Mouse (Mus musculus) heart, adult 2 months (tissue): Measurements from ENCODE around the gene Kdm4b. TPM values are rescaled to one million over a fixed set of nuclear protein-coding genes. Genes with fewer than 3 reads are reported as not detected.
A peak's percentile ranks its signal among the peaks of the same experiment; 100 is the strongest.

ENCODE experiments used
- DNase-seq, 2 experiments: peaks; one replicate each; pipeline ENCODE4 v3.0.0; 2021
- H3K27ac ChIP-seq: fragments of 200-600 bp; 2 replicates; pipeline ENCODE4 v1.8.1; 2022
- H3K27me3 ChIP-seq: fragments of 200-500 bp; 2 replicates; pipeline ENCODE4 v1.6.1; 2012; ENCODE audit warnings: mild to moderate bottlenecking, low read length, inconsistent platforms, mixed read lengths; ENCODE audit not compliant: control insufficient read depth, insufficient read depth
- H3K36me3 ChIP-seq: fragments of 200-500 bp; 2 replicates; pipeline ENCODE4 v1.6.1; 2012; ENCODE audit warnings: low read length, inconsistent platforms; ENCODE audit not compliant: control insufficient read depth, insufficient read depth
- H3K4me1 ChIP-seq: fragments of 200-500 bp; 2 replicates; pipeline ENCODE4 v1.6.1; 2011; ENCODE audit warnings: low read length; ENCODE audit not compliant: control insufficient read depth, insufficient read depth
- H3K4me3 ChIP-seq: fragments of 200-600 bp; 2 replicates; pipeline ENCODE4 v1.8.1; 2022
- H3K79me2 ChIP-seq: fragments of 200-500 bp; replicated peaks from 2 replicates; pipeline ENCODE4 v1.6.1; 2012; ENCODE audit warnings: mild to moderate bottlenecking, inconsistent platforms, low read length, moderate library complexity, mixed read lengths; ENCODE audit not compliant: control insufficient read depth, insufficient read depth
- H3K9ac ChIP-seq: fragments of 200-500 bp; 2 replicates; pipeline ENCODE4 v1.6.1; 2012; ENCODE audit warnings: low read depth, mild to moderate bottlenecking, control low read depth, inconsistent platforms, low read length, mixed read lengths
- CTCF ChIP-seq: fragments of 200-600 bp; IDR thresholded peaks from 2 replicates; pipeline ENCODE4 v1.8.1; 2022; ENCODE audit warnings: antibody characterized with exemption, mild to moderate bottlenecking, moderate library complexity
- EP300 ChIP-seq: fragments of 200-500 bp; IDR thresholded peaks from 2 replicates; pipeline ENCODE4 v1.6.1; 2011; ENCODE audit warnings: low read depth, low read length, control low read depth; ENCODE audit not compliant: insufficient read depth
- POLR2A ChIP-seq: fragments of 200-500 bp; IDR thresholded peaks from 2 replicates; pipeline ENCODE4 v1.6.1; 2011; ENCODE audit warnings: mild to moderate bottlenecking, low read depth, low read length, control low read depth; ENCODE audit not compliant: insufficient read depth
- WGBS: fragments of 180-500 bp; shearing (Covaris S2); methylation state at CpG from one replicate; pipeline ENCODE4 v1.1.7; 2018; 5-methylcytosine and 5-hydroxymethylcytosine counted together
- intact Hi-C: fragments of 180-260 bp; cut with DNase I; formaldehyde crosslinking; loops from one replicate; pipeline ENCODE4 v1.15.1; 2025
- polyA plus RNA-seq: library from polyadenylated mRNA; depleted of rRNA; stranded (reverse); fragments of >200 nt; gene quantifications from 2 replicates; pipeline ENCODE4 v1.2.3, GENCODE M21; 2012
- total RNA-seq, 2 experiments: library from RNA; stranded (reverse); gene quantifications; 2 replicates each; pipeline ENCODE4 v1.2.3; 2021

Kdm4b gene
- total and polyA plus RNA-seq, 3 experiments = 23.0 to 36.1 (median 26.2) TPM

GRCm38 (mm10) chr17:56370090-56370489 is 44.2 kb downstream of the Kdm4b start:
- H3K79me2 ChIP-seq = no peaks in the 10 kb centered on the region
- H3K9ac ChIP-seq = no peak overlapping the region
- WGBS = 91% methylated on average over 3 of the region's 3 CpGs
- no peaks in the 10 kb centered on the region for H3K27me3 ChIP-seq
- H3K27ac ChIP-seq = no peak overlapping the region
- intact Hi-C loops = no loop called here
- no peak for DNase-seq
- peaks cover 10% of the 10 kb centered on the region for H3K4me1 ChIP-seq
- no peak overlapping the region for H3K4me3 ChIP-seq
- TF ChIP-seq EP300 (no peak), POLR2A (no peak), CTCF (no peak)
- no peaks in the 10 kb centered on the region for H3K36me3 ChIP-seq

- no peak for TF ChIP-seq EP300
- no peak for TF ChIP-seq CTCF
- no peak for TF ChIP-seq POLR2A
- no peak overlapping the region for H3K9ac ChIP-seq
- H3K36me3 ChIP-seq = no peaks in the 10 kb centered on the region
- peaks cover 3% of the 10 kb centered on the region; the same call in 1 of the 2 replicates for H3K4me1 ChIP-seq
- no peaks in the 10 kb centered on the region for H3K79me2 ChIP-seq
- 86% methylated on average over 15 of the region's 15 CpGs for WGBS
- DNase-seq = no peak
- H3K4me3 ChIP-seq = no peak overlapping the region
- no peaks in the 10 kb centered on the region for H3K27me3 ChIP-seq
- no peak overlapping the region for H3K27ac ChIP-seq
- intact Hi-C loops = no loop called here
Observed at GRCm38 (mm10) chr17:56371029-56371660, 45.3 kb downstream of the Kdm4b start.

- no peak for DNase-seq
- H3K4me1 ChIP-seq = peaks cover 3% of the 10 kb centered on the region; the same call in 1 of the 2 replicates
- intact Hi-C loops = no loop called here
- H3K27me3 ChIP-seq = no peaks in the 10 kb centered on the region
- H3K79me2 ChIP-seq = no peaks in the 10 kb centered on the region
- no peak overlapping the region for H3K9ac ChIP-seq
- H3K4me3 ChIP-seq = no peak overlapping the region
- no peaks in the 10 kb centered on the region for H3K36me3 ChIP-seq
- WGBS = 75% methylated on average over 4 of the region's 4 CpGs
- H3K27ac ChIP-seq = no peak overlapping the region
- TF ChIP-seq EP300 = no peak
- TF ChIP-seq CTCF = no peak
- TF ChIP-seq POLR2A = no peak
Observed at GRCm38 (mm10) chr17:56372109-56372508, 46.2 kb downstream of the Kdm4b start.

GRCm38 (mm10) chr17:56373136-56374034 is 47.5 kb downstream of the Kdm4b start:
- TF ChIP-seq CTCF (no peak), EP300 (no peak), POLR2A (no peak)
- Histone ChIP-seq H3K79me2 (no peaks in the 10 kb centered on the region), H3K4me1 (peaks cover 3% of the 10 kb centered on the region; the same call in 1 of the 2 replicates), H3K27ac (peak overlapping the region; percentile 31; the same call in 1 of the 2 replicates), H3K36me3 (no peaks in the 10 kb centered on the region), H3K4me3 (no peak overlapping the region), H3K27me3 (no peaks in the 10 kb centered on the region), H3K9ac (no peak overlapping the region)
- DNase-seq = peak in 1 of 2 experiments; percentile 48
- 78% methylated on average over 17 of the region's 17 CpGs for whole genome bisulfite sequencing
- intact Hi-C loops = no loop called here

- WGBS = 61% methylated on average over 1 of the region's 1 CpGs
- no peak for TF ChIP-seq POLR2A
- no peak for TF ChIP-seq CTCF
- no peak for TF ChIP-seq EP300
- H3K4me3 ChIP-seq = no peak overlapping the region
- H3K36me3 ChIP-seq = no peaks in the 10 kb centered on the region
- peaks cover 5% of the 10 kb centered on the region; the same call in 1 of the 2 replicates for H3K4me1 ChIP-seq
- H3K9ac ChIP-seq = no peak overlapping the region
- H3K79me2 ChIP-seq = no peaks in the 10 kb centered on the region
- intact Hi-C loops = no loop called here
- H3K27ac ChIP-seq = no peak overlapping the region
- peak in 1 of 2 experiments; percentile 22 for DNase-seq
- H3K27me3 ChIP-seq = no peaks in the 10 kb centered on the region
Observed at GRCm38 (mm10) chr17:56374851-56375250, 49.0 kb downstream of the Kdm4b start.
